Mouse (Mus musculus) liver, postnatal 0 days (tissue): ENCODE results near the gene Gpr162. TPM values are rescaled to one million over a fixed set of nuclear protein-coding genes. Genes with fewer than 3 reads are reported as not detected.

ENCODE experiments used
- ATAC-seq: fragments of 200-750 bp; cut with Nextera tagmentation; 2 replicates; pipeline ENCODE4 v1.8.0; 2017; ENCODE audit warnings: mild to moderate bottlenecking, moderate library complexity
- DNase-seq: peaks from one replicate; pipeline ENCODE4 v3.0.0-alpha.2; 2016
- H3K27ac ChIP-seq: fragments of 300-500 bp; sonication (generic); 2 replicates; pipeline ENCODE4 v1.5.1; 2014; ENCODE audit warnings: antibody characterized with exemption, moderate library complexity, mild to moderate bottlenecking, low read depth
- H3K27me3 ChIP-seq: fragments of 300-500 bp; sonication (generic); 2 replicates; pipeline ENCODE4 v1.6.1; 2014; ENCODE audit warnings: low read length, control low read depth, mixed read lengths; ENCODE audit not compliant: insufficient read depth
- H3K36me3 ChIP-seq: fragments of 300-500 bp; sonication (generic); replicated peaks from 2 replicates; pipeline ENCODE4 v1.6.1; 2014; ENCODE audit warnings: mild to moderate bottlenecking, control low read depth, low read length, moderate library complexity, mixed read lengths; ENCODE audit not compliant: insufficient read depth
- H3K4me1 ChIP-seq: fragments of 300-500 bp; sonication (generic); 2 replicates; pipeline ENCODE4 v1.6.1; 2014; ENCODE audit warnings: antibody characterized with exemption, mild to moderate bottlenecking, control low read depth; ENCODE audit not compliant: insufficient read depth
- H3K4me2 ChIP-seq: fragments of 300-500 bp; sonication (generic); 2 replicates; pipeline ENCODE4 v1.6.1; 2014; ENCODE audit warnings: low read depth, mild to moderate bottlenecking, low read length, moderate library complexity, mixed read lengths
- H3K4me3 ChIP-seq: fragments of 300-500 bp; sonication (generic); 2 replicates; pipeline ENCODE4 v1.5.1; 2014; ENCODE audit warnings: low read depth, low read length
- H3K9ac ChIP-seq: fragments of 300-500 bp; sonication (generic); replicated peaks from 2 replicates; pipeline ENCODE4 v1.6.1; 2014; ENCODE audit warnings: mild to moderate bottlenecking, moderate library complexity
- H3K9me3 ChIP-seq: fragments of 300-500 bp; sonication (generic); 2 replicates; pipeline ENCODE4 v1.6.1; 2016; ENCODE audit warnings: mild to moderate bottlenecking, control low read depth, low read length, mixed read lengths
- CTCF ChIP-seq: sonication (generic); IDR thresholded peaks from 2 replicates; pipeline ENCODE4 v1.5.1; 2016; ENCODE audit warnings: antibody characterized with exemption, low read depth
- EP300 ChIP-seq: IDR thresholded peaks from 2 replicates; pipeline ENCODE4 v1.6.1; 2016; ENCODE audit warnings: antibody characterized with exemption, low read depth, mild to moderate bottlenecking
- WGBS: fragments of 180-500 bp; shearing (Covaris S2); extraction: QIAGEN DNeasy Blood & Tissue Kit; methylation state at CpG from one replicate; pipeline ENCODE4 v1.1.7; 2014; ENCODE audit not compliant: insufficient replicate concordance; 5-methylcytosine and 5-hydroxymethylcytosine counted together
- polyA plus RNA-seq: library from polyadenylated mRNA; unstranded; fragments of >200 nt; fragmentation: Nextera tagmentation; extraction: Ambion mirVana; gene quantifications from 2 replicates; pipeline ENCODE4 v1.2.1, GENCODE M21; 2015

Gpr162 gene
- 0.04 and 0.08 TPM in 2 replicates for polyA plus RNA-seq

DNA sequence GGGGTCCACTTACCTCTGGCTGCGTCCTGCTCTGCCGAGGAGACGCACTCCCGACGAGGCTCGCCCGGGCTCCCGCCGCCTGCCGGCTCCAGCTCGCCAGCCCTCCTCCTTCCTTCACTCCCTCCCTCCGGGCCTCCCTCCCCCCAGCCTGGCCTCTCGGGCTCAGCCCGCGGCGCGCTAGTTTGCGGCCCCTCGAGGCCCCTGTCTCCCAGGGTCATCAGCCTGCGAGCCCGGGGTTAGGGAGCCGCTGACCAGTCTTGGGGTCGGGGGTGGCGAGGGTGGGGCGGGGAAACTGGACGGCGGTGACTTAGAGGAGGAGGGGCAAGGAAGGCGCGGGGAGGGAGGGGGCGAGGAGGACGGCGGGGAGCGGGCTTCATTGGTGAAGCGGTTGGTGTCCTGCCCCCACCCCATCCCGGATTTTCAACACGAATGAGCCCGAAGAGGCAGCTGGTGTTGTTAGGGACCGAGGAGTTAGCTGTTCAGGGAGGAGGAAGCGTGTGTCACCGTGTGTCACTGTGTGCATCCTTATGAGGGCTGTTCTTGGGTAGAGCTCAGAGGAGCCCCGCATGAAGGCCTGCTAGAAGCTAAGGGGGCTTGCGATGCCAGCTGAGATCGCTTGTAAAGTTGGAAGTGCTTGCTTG, at the start of gene Gpr162:
Gpr162 (minus strand) TSS at position 326 of the 641 bp plus-strand sequence.
- Histone ChIP-seq H3K36me3 (no peaks in the 10 kb centered on the region), H3K4me2 (peak within 1 kb of the TSS; percentile 82), H3K27me3 (peaks cover 58% of the 10 kb centered on the region), H3K9ac (peak within 1 kb of the TSS; percentile 44), H3K9me3 (no peaks in the 10 kb centered on the region), H3K4me1 (peaks cover 9% of the 10 kb centered on the region), H3K27ac (no peak within 1 kb of the TSS), H3K4me3 (peak within 1 kb of the TSS; percentile 45)
- 0 out of 2 replicates have a peak, but pooled peaks have one; percentile 9 for TF ChIP-seq CTCF
- TF ChIP-seq EP300, result no peak
- 3% methylated on average over 36 of the region's 43 CpGs for WGBS
- peak; percentile 62; the same call in 1 of the 2 replicates for ATAC-seq
- DNase-seq, result peak; percentile 64

- no peak overlapping the region for H3K9ac ChIP-seq
- no peak overlapping the region for H3K4me2 ChIP-seq
- H3K9me3 ChIP-seq, result no peaks in the 10 kb centered on the region
- H3K36me3 ChIP-seq, result peaks cover 12% of the 10 kb centered on the region; the same call in 1 of the 2 replicates
- no peak for DNase-seq
- H3K4me1 ChIP-seq, result peaks cover 17% of the 10 kb centered on the region
- ATAC-seq, result no peak
- no peak overlapping the region for H3K4me3 ChIP-seq
- H3K27ac ChIP-seq, result no peak overlapping the region; the same call in 1 of the 2 replicates
- 35% methylated on average over 6 of the region's 6 CpGs for WGBS
- TF ChIP-seq CTCF, result no peak
- no peak for TF ChIP-seq EP300
- peaks cover 41% of the 10 kb centered on the region for H3K27me3 ChIP-seq
Observed at GRCm38 (mm10) chr6:124913214-124913613, 49.4 kb upstream of the Gpr162 start.

DNA sequence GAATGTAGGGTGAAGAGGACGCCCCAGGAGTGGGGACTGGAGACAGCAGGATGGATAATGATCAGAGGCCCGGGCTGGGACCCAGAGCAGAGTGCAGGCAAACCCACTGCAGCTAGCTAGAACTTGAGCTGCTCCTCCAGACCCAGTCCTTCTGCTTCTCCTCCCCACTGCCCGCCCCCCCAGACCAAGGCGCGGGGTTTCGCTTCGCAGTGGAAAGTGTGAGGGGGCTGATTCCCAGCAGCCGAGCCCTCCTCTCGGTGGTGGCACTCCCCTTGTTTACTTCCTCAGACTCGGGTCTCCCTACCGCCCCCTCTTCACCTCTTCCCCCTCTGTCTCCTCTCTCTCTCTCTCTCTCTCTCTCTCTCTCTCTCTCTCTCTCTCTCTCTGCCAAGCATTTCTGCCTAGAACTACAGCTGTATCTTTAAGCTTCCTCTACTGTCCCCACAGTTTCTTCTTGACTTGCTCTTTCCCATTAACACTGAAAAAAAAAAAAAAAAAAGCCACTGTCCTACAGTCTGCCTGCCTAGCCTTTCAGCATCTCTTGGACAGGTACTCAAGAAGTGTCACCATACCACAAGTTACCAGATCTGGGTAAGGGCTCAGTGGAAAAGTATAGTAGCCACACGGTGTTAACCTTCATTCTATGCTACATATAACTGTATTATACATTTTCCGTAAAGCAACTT, 47.9 kb upstream of the Gpr162 start, which contains the start of gene Lag3:
Lag3 (minus strand) TSS at position 173 of the 686 bp plus-strand sequence.
- Histone ChIP-seq H3K27ac (no peak within 1 kb of the TSS), H3K9ac (no peak within 1 kb of the TSS), H3K36me3 (peaks cover 12% of the 10 kb centered on the region; the same call in 1 of the 2 replicates), H3K4me2 (no peak within 1 kb of the TSS), H3K4me1 (peaks cover 14% of the 10 kb centered on the region), H3K4me3 (no peak within 1 kb of the TSS), H3K27me3 (peaks cover 35% of the 10 kb centered on the region), H3K9me3 (no peaks in the 10 kb centered on the region)
- TF ChIP-seq EP300, result no peak
- no peak for TF ChIP-seq CTCF
- DNase-seq (no peak), ATAC-seq (no peak)
- WGBS, result 15% methylated on average over 12 of the region's 13 CpGs

- Histone ChIP-seq H3K9me3 (no peaks in the 10 kb centered on the region), H3K4me1 (peaks cover 9% of the 10 kb centered on the region), H3K27ac (no peak overlapping the region), H3K4me3 (no peak overlapping the region), H3K36me3 (peaks cover 12% of the 10 kb centered on the region; the same call in 1 of the 2 replicates), H3K9ac (no peak overlapping the region; the same call in 1 of the 2 replicates), H3K27me3 (peaks cover 20% of the 10 kb centered on the region), H3K4me2 (no peak overlapping the region)
- DNase-seq (no peak), ATAC-seq (no peak)
- TF ChIP-seq EP300 (no peak), CTCF (no peak)
- 9% methylated on average over 32 of the region's 32 CpGs for WGBS
Observed at GRCm38 (mm10) chr6:124910032-124910431, 46.2 kb upstream of the Gpr162 start.

GRCm38 (mm10) chr6:124907767-124908166, 44.0 kb upstream of the Gpr162 start:
- no peak for ATAC-seq
- H3K9ac ChIP-seq, result no peak overlapping the region
- H3K4me1 ChIP-seq, result peaks cover 5% of the 10 kb centered on the region; the same call in 1 of the 2 replicates
- no peak overlapping the region for H3K4me2 ChIP-seq
- no peaks in the 10 kb centered on the region for H3K9me3 ChIP-seq
- no peaks in the 10 kb centered on the region for H3K36me3 ChIP-seq
- H3K27me3 ChIP-seq, result peaks cover 19% of the 10 kb centered on the region
- H3K27ac ChIP-seq, result no peak overlapping the region
- no peak overlapping the region for H3K4me3 ChIP-seq
- 36% methylated on average over 1 of the region's 1 CpGs for WGBS
- TF ChIP-seq EP300 (no peak), CTCF (no peak)
- no peak for DNase-seq
